Mouse (Mus musculus) hindbrain, embryonic 13.5 days (tissue): Measurements from ENCODE around the gene Ccnc. TPM values are rescaled to one million over a fixed set of nuclear protein-coding genes. Genes with fewer than 3 reads are reported as not detected.
A peak's percentile ranks its signal among the peaks of the same experiment; 100 is the strongest.

Experiments
- ATAC-seq: fragments of 200-750 bp; cut with Nextera tagmentation; 2 replicates; pipeline ENCODE4 v1.8.0; 2017; ENCODE audit warnings: moderate TSS enrichment; ENCODE audit not compliant: low FRiP score
- H3K27ac ChIP-seq: fragments of 300-500 bp; sonication (generic); 2 replicates; pipeline ENCODE4 v1.5.1; 2015; ENCODE audit warnings: inconsistent platforms, mild to moderate bottlenecking, moderate library complexity
- H3K27me3 ChIP-seq: fragments of 300-500 bp; sonication (generic); 2 replicates; pipeline ENCODE4 v1.6.1; 2015; ENCODE audit warnings: mild to moderate bottlenecking, inconsistent platforms
- H3K36me3 ChIP-seq: fragments of 300-500 bp; sonication (generic); 2 replicates; pipeline ENCODE4 v1.6.1; 2015; ENCODE audit warnings: mild to moderate bottlenecking, inconsistent platforms
- H3K4me1 ChIP-seq: fragments of 300-500 bp; sonication (generic); replicated peaks from 2 replicates; pipeline ENCODE4 v1.6.1; 2015; ENCODE audit warnings: inconsistent platforms
- H3K4me2 ChIP-seq: fragments of 300-500 bp; sonication (generic); 2 replicates; pipeline ENCODE4 v1.6.1; 2015; ENCODE audit warnings: inconsistent platforms, mild to moderate bottlenecking, moderate library complexity
- H3K4me3 ChIP-seq: fragments of 300-500 bp; sonication (generic); 2 replicates; pipeline ENCODE4 v1.5.1; 2015; ENCODE audit warnings: mild to moderate bottlenecking, inconsistent platforms
- H3K9ac ChIP-seq: fragments of 300-500 bp; sonication (generic); 2 replicates; pipeline ENCODE4 v1.6.1; 2015; ENCODE audit warnings: mild to moderate bottlenecking, inconsistent platforms
- H3K9me3 ChIP-seq: fragments of 300-500 bp; sonication (generic); 2 replicates; pipeline ENCODE4 v1.6.1; 2016; ENCODE audit warnings: inconsistent platforms
- WGBS: fragments of 180-500 bp; shearing (Covaris S2); methylation state at CpG from one replicate; pipeline ENCODE4 v1.1.7; 2015; 5-methylcytosine and 5-hydroxymethylcytosine counted together
- polyA plus RNA-seq: library from polyadenylated mRNA; unstranded; fragments of >200 nt; fragmentation: Nextera tagmentation; extraction: Ambion mirVana; gene quantifications from 2 replicates; pipeline ENCODE4 v1.2.1, GENCODE M21; 2015

The Ccnc gene
- 71.0 and 71.8 TPM in 2 replicates for polyA plus RNA-seq

DNA sequence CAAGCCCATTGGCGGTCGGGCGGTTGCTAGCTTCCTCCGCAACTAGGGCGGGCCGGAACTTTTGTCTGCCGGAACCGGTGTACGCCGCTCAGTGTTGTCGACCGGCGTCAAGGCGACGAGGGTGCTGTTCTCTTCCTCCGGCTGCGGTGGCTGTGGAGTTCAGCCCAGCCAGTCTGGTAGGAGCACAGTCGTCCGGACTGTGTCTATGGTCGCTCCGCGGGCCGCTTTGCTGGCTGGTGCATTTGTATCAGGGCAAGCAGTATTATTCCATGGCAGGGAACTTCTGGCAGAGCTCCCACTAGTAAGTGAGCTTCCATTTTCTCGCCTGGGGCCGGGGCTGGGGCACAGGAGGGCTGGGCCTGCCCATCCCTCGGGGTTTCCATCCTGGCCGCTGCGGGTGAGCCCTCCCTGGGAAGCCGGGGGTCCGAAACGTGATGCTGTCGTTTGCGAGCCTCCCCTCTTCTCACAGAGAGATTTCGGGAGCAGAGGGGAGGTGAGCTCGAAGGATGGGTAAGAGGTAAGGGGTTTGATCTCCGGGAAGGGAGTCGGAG lies at the start of gene Ccnc:
Gene Ccnc (plus strand): TSS at position 87 of the 551 bp plus-strand sequence.
- Histone ChIP-seq H3K9me3 (no peaks in the 10 kb centered on the region), H3K4me1 (peaks cover 15% of the 10 kb centered on the region), H3K36me3 (peaks cover under 1% of the 10 kb centered on the region), H3K4me3 (peak within 1 kb of the TSS; percentile 82), H3K4me2 (peak within 1 kb of the TSS; percentile 66), H3K9ac (peak within 1 kb of the TSS; percentile 91), H3K27me3 (no peaks in the 10 kb centered on the region), H3K27ac (peak within 1 kb of the TSS; percentile 90)
- WGBS = under 1% methylated on average over 37 of the region's 37 CpGs
- ATAC-seq = peak; percentile 98

GRCm38 (mm10) chr4:21678101-21678974 lies 49.2 kb upstream of the Ccnc start:
- peak; percentile 19; the same call in 1 of the 2 replicates for ATAC-seq
- Histone ChIP-seq H3K27me3 (peaks cover 95% of the 10 kb centered on the region), H3K27ac (no peak overlapping the region), H3K4me3 (peak overlapping the region; percentile 47), H3K4me2 (peak overlapping the region; percentile 64), H3K9me3 (no peaks in the 10 kb centered on the region), H3K9ac (peak overlapping the region; percentile 63), H3K4me1 (peaks cover 26% of the 10 kb centered on the region), H3K36me3 (no peaks in the 10 kb centered on the region)
- under 1% methylated on average over 81 of the region's 84 CpGs for WGBS

DNA sequence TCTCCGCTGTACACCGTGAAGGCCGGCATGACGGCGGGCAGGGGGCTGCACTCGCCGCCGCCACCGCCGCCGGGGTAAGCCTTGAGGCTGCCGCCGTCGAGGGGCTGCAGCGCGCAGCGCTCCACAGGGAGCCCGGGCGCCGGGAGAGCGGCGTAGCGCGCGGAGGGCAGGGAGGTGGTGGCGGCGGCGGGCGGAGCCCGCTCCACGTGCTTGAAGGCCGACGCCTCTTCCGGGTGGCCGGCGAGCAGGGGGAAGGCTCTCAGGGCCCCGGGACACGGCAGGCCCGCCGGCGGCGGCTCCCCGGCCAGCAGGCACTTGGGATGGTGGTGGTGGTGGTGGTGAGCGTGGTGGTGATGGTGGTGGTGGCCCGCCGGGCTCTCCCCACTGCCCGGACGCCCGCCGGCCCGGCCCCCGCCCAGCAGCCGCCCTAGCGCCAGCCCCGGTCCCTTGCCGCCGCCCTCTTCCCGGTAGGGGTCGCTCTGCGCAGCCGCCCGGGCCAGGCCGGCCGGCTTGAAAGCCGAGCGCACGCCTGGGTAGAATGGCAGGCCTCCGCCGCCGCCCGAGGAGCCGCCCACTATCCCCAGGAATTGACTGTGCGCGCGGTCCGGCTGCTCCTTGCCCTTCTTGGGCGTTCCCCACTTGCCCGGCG lies 48.4 kb upstream of the Ccnc start:
- Histone ChIP-seq H3K4me1 (peaks cover 28% of the 10 kb centered on the region), H3K27ac (no peak overlapping the region), H3K9me3 (no peaks in the 10 kb centered on the region), H3K4me3 (peak overlapping the region; percentile 47), H3K36me3 (no peaks in the 10 kb centered on the region), H3K4me2 (peak overlapping the region; percentile 64), H3K9ac (peak overlapping the region; percentile 63), H3K27me3 (peaks cover 99% of the 10 kb centered on the region)
- WGBS = 1% methylated on average over 48 of the region's 79 CpGs
- peak; percentile 86 for ATAC-seq

- peak; percentile 25 for ATAC-seq
- H3K9ac ChIP-seq = peak overlapping the region; percentile 63
- H3K27me3 ChIP-seq = peaks cover 99% of the 10 kb centered on the region
- no peak overlapping the region for H3K27ac ChIP-seq
- peak overlapping the region; percentile 64 for H3K4me2 ChIP-seq
- WGBS = 3% methylated on average over 42 of the region's 42 CpGs
- peaks cover 31% of the 10 kb centered on the region for H3K4me1 ChIP-seq
- no peaks in the 10 kb centered on the region for H3K9me3 ChIP-seq
- peak overlapping the region; percentile 47 for H3K4me3 ChIP-seq
- no peaks in the 10 kb centered on the region for H3K36me3 ChIP-seq
These were observed 47.6 kb upstream of the Ccnc start for GRCm38 (mm10) chr4:21679624-21680480.

GRCm38 (mm10) chr4:21680971-21681370 lies 46.5 kb upstream of the Ccnc start:
- Histone ChIP-seq H3K27me3 (peaks cover 99% of the 10 kb centered on the region), H3K27ac (no peak overlapping the region), H3K4me2 (no peak overlapping the region), H3K9me3 (no peaks in the 10 kb centered on the region), H3K4me3 (no peak overlapping the region), H3K4me1 (peaks cover 40% of the 10 kb centered on the region), H3K36me3 (no peaks in the 10 kb centered on the region), H3K9ac (no peak overlapping the region)
- no peak for ATAC-seq
- WGBS = 7% methylated on average over 10 of the region's 10 CpGs

- H3K9me3 ChIP-seq = no peaks in the 10 kb centered on the region
- no peaks in the 10 kb centered on the region for H3K36me3 ChIP-seq
- no peak for ATAC-seq
- peaks cover 100% of the 10 kb centered on the region for H3K27me3 ChIP-seq
- no peak overlapping the region for H3K9ac ChIP-seq
- WGBS = 15% methylated on average over 10 of the region's 10 CpGs
- H3K4me3 ChIP-seq = no peak overlapping the region
- peaks cover 40% of the 10 kb centered on the region for H3K4me1 ChIP-seq
- H3K4me2 ChIP-seq = no peak overlapping the region
- H3K27ac ChIP-seq = no peak overlapping the region
These were observed 44.9 kb upstream of the Ccnc start for GRCm38 (mm10) chr4:21682421-21683150.

DNA sequence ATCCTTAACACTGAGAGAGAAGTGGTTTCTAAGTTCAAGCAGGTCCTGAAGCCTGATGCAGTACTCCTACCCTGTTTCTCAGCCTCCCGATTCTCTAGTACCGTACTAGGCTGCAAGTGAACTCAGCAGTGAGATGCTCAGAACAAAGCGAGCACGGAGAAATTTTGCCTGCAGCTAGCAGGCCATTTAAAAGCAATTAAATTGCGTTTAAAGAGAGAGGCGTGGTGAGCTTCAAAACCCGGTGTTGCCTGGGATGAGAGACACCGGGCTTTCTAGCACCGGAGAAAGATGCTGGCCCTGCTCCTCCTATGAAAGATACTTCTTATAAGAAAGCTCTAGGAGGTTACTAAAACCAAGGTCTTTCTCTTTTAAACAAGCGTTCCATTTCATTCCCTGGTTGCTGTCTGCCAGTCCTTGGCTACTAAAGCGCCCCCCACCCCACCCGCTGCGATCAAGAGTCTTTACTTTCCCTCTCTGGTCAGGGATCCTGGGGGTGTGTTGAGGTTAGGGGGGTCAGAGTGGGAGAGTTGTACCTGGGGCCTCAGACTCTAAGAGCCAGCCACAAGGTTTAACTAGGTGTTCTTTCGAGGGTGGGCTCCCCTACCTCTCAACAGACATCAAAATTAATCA lies 43.0 kb upstream of the Ccnc start:
- peak overlapping the region; percentile 34 for H3K4me3 ChIP-seq
- no peak overlapping the region for H3K27ac ChIP-seq
- H3K36me3 ChIP-seq = no peaks in the 10 kb centered on the region
- H3K4me2 ChIP-seq = peak overlapping the region; percentile 51
- no peak for ATAC-seq
- H3K9ac ChIP-seq = peak overlapping the region; percentile 43; the same call in 1 of the 2 replicates
- 1% methylated on average over 14 of the region's 14 CpGs for WGBS
- H3K9me3 ChIP-seq = no peaks in the 10 kb centered on the region
- H3K4me1 ChIP-seq = peaks cover 38% of the 10 kb centered on the region
- peaks cover 98% of the 10 kb centered on the region for H3K27me3 ChIP-seq

DNA sequence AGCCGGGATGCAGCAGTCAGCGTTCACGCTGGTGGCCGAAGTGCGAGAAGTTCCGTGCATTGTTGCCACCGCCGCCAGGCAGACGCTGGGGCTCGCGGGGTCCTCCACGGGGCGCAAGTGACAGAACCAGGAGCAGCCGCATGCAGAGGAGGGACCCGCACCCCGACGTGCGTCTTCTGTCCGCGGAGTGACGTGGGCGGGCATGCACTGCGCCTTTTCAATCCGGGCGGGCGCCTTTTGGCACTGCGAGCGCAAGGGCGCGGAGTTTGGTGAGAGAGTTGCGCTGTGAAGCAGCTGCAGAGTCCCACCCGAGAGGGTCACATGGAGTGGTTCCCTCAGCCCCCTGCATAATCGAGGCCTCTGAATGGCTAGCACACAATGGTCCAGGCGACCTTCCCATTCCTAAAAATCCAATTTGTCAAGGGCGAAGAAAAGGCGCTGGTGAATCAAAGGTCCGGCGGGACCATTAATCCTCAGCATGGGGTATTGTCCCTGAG lies 41.9 kb upstream of the Ccnc start, which contains the start of gene Prdm13:
Gene Prdm13 (minus strand): TSS at position 369 of the 497 bp plus-strand sequence.
- under 1% methylated on average over 38 of the region's 38 CpGs for WGBS
- Histone ChIP-seq H3K36me3 (no peaks in the 10 kb centered on the region), H3K9ac (peak within 1 kb of the TSS; percentile 55), H3K4me3 (peak within 1 kb of the TSS; percentile 34), H3K4me1 (peaks cover 38% of the 10 kb centered on the region), H3K9me3 (no peaks in the 10 kb centered on the region), H3K4me2 (peak within 1 kb of the TSS; percentile 51), H3K27me3 (peaks cover 98% of the 10 kb centered on the region), H3K27ac (no peak within 1 kb of the TSS)
- ATAC-seq = peak; percentile 67

DNA sequence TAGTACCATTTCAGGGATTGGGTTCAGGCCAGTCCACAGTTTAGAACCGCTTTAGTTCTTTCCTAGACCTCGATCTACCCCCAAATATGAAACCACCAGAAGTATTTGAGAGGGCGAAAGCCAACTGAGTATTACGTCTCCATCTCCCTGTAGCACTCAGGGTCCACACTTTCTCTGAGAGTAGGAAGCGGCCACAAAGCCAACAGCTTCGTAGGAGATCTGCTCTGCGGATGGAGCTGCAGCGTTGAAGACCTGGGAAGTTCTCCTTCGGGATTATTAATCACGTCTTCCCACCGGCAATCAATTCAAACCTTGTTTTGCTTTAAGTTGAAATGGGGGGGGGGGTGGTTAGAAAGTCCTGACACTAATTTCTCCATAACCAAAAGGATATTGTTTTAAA lies 41.1 kb upstream of the Ccnc start:
- no peak overlapping the region for H3K27ac ChIP-seq
- H3K9ac ChIP-seq = no peak overlapping the region
- H3K4me2 ChIP-seq = no peak overlapping the region
- ATAC-seq = no peak
- H3K4me1 ChIP-seq = peaks cover 38% of the 10 kb centered on the region
- no peak overlapping the region for H3K4me3 ChIP-seq
- no peaks in the 10 kb centered on the region for H3K9me3 ChIP-seq
- H3K27me3 ChIP-seq = peaks cover 98% of the 10 kb centered on the region
- no peaks in the 10 kb centered on the region for H3K36me3 ChIP-seq
- WGBS = 1% methylated on average over 11 of the region's 11 CpGs

DNA sequence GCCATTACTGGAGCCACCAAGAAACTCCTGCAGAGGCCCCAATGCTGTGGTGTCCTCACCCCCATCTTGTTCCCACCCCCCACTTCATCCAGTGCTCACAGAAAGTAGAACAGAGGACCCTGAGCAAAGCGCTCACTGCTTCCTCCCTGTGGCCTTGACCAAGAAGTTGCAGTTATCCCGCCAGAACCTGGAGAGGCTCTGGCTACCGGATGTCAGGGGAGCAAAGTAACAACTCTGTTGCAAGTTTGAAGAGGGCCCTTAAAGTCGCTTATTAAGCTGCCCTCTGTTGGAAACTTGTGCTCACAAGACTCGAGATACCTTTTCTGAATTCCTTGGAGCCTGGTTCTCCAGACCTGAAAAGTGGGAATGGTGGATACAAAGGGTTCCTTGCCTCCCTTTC lies 40.6 kb upstream of the Ccnc start:
- no peaks in the 10 kb centered on the region for H3K9me3 ChIP-seq
- ATAC-seq = no peak
- no peaks in the 10 kb centered on the region for H3K36me3 ChIP-seq
- 1% methylated on average over 5 of the region's 5 CpGs for WGBS
- no peak overlapping the region for H3K4me2 ChIP-seq
- H3K4me3 ChIP-seq = no peak overlapping the region
- H3K9ac ChIP-seq = no peak overlapping the region
- no peak overlapping the region for H3K27ac ChIP-seq
- peaks cover 38% of the 10 kb centered on the region for H3K4me1 ChIP-seq
- peaks cover 98% of the 10 kb centered on the region for H3K27me3 ChIP-seq
